ENCODE assay signal across 18 mouse cellular contexts in the genomic region with DNA sequence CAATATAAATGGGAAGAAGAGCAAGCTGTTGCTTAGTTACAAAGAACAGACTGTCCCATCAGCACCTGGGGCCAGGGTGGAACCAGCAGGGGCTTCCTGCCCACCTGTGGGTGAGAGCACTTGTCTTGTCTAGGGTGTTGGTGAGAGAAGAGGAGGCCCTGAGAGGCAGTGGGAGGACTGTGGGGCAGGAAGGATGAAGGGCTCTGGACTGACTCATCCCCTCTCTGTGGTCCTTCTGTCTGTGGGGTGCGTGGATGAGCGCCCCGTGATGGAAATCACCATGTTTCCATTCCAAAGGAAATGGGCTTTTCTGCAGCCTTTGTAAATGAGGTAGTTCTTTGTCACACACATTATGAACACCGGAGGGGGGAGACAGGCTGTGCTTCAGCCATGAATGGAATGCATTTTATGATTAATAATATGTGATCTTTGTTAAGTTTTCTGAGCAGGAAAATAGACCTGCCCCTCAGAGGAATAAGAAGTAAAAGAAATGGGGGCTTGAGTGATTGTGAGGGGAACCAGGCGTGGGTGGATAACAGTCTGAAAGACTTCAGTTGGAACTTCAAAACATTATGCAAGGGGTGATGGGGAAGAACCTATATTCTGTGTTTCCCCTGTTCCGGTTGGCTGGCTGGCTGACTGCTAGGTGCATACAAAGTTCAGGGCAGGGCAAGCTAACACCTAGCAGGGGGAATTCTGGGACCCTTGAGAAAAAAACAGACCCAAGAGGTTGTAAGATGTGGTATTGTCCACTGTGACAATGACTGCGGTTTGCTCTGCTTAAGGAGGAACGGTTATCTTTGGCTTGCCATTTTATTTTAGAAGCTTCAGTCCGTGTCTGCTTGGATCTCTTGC.
DNase-seq lines count a peak whose midpoint lies in the region; ATAC-seq and TF ChIP-seq lines count a peak whose summit lies in the region.
"Had no signal": no experiment of that assay in that cellular context is flagged by ENCODE, and none has a peak within 500 bp of the region (broad histone marks: within the 10 kb centered on the region; RNA-seq: fewer than 3 reads in every experiment).

No protein-coding gene starts in this region.

- no peak for TF ChIP-seq POLR2A in spleen, adult 2 months (IDR thresholded peaks at IDR 0.05; ENCODE audit: low read depth, low read length)

- no peak for TF ChIP-seq CTCF in spleen, adult 2 months (IDR thresholded peaks at IDR 0.05; ENCODE audit: extremely low read depth, insufficient read depth, insufficient read length, insufficient replicate concordance)
- TF ChIP-seq CTCF in intestine, postnatal 0 days (IDR thresholded peaks at IDR 0.05; ENCODE audit: low read depth) = no peak

- H3K27ac ChIP-seq in midbrain, embryonic 11.5 days (ENCODE audit: low read depth, low read length) = no peak overlapping the region
- no peak overlapping the region for H3K27ac ChIP-seq in midbrain, embryonic 16.5 days (ENCODE audit: low read length)
- peak overlapping the region; percentile 93 for H3K27ac ChIP-seq in spleen, adult 2 months (ENCODE audit: insufficient read depth, low read length)
- no peak overlapping the region for H3K27ac ChIP-seq in intestine, postnatal 0 days (ENCODE audit: low read depth, low read length)
- H3K27ac ChIP-seq in heart, embryonic 10.5 days = no peak overlapping the region
- H3K27ac ChIP-seq: forebrain, embryonic 12.5 days; heart, embryonic 15.5 days; hindbrain, embryonic 13.5 days; left cerebral cortex, adult 2 months; limb, embryonic 15.5 days; lung, embryonic 15.5 days; midbrain, embryonic 10.5 days had no signal

- peak; percentile 77 for DNase-seq in midbrain, embryonic 11.5 days (ENCODE audit: low spot score, missing footprints)
- DNase-seq in spleen, adult 2 months (ENCODE audit: low read depth in 1 of 2, low spot score in 2 of 2) = peak; percentile 82 to 91
- DNase-seq in thymus, postnatal 4 days = peak; percentile 69
- no peak for DNase-seq in urinary bladder, postnatal 10 days (ENCODE audit: low spot score)
- no peak for DNase-seq in heart, embryonic 10.5 days (ENCODE audit: low spot score)
- DNase-seq: adrenal gland, postnatal 25 days; kidney, adult 9 months; retina, postnatal 1 day had no signal

- no peak overlapping the region for H3K9ac ChIP-seq in midbrain, embryonic 11.5 days (ENCODE audit: low read length)
- H3K9ac ChIP-seq in midbrain, embryonic 16.5 days (ENCODE audit: low read depth, low read length) = no peak overlapping the region
- H3K9ac ChIP-seq in intestine, postnatal 0 days (ENCODE audit: low read depth, low read length) = no peak overlapping the region
- H3K9ac ChIP-seq: forebrain, embryonic 12.5 days; heart, embryonic 15.5 days; hindbrain, embryonic 13.5 days; limb, embryonic 15.5 days; lung, embryonic 15.5 days had no signal

- H3K4me3 ChIP-seq in midbrain, embryonic 11.5 days (ENCODE audit: low read depth, low read length) = no peak overlapping the region
- no peak overlapping the region for H3K4me3 ChIP-seq in midbrain, embryonic 16.5 days (ENCODE audit: low read depth, low read length)
- H3K4me3 ChIP-seq in spleen, adult 2 months (ENCODE audit: extremely low read depth, insufficient read depth, insufficient read length) = no peak overlapping the region
- no peak overlapping the region for H3K4me3 ChIP-seq in intestine, postnatal 0 days (ENCODE audit: low read depth, low read length)
- no peak overlapping the region for H3K4me3 ChIP-seq in heart, embryonic 10.5 days
- H3K4me3 ChIP-seq: forebrain, embryonic 12.5 days; heart, embryonic 15.5 days; hindbrain, embryonic 13.5 days; left cerebral cortex, adult 2 months; limb, embryonic 15.5 days; lung, embryonic 15.5 days; midbrain, embryonic 10.5 days had no signal

- H3K36me3 ChIP-seq in midbrain, embryonic 11.5 days (ENCODE audit: control insufficient read depth, insufficient read depth, low read length) = no peaks in the 10 kb centered on the region
- no peaks in the 10 kb centered on the region for H3K36me3 ChIP-seq in midbrain, embryonic 16.5 days (ENCODE audit: control insufficient read depth, insufficient read depth, low read length)
- no peaks in the 10 kb centered on the region for H3K36me3 ChIP-seq in spleen, adult 2 months (ENCODE audit: control insufficient read depth, insufficient read depth, low read length)
- no peaks in the 10 kb centered on the region for H3K36me3 ChIP-seq in intestine, postnatal 0 days (ENCODE audit: control insufficient read depth, insufficient read depth)
- no peaks in the 10 kb centered on the region for H3K36me3 ChIP-seq in heart, embryonic 10.5 days
- H3K36me3 ChIP-seq: forebrain, embryonic 12.5 days; heart, embryonic 15.5 days; hindbrain, embryonic 13.5 days; limb, embryonic 15.5 days; lung, embryonic 15.5 days; midbrain, embryonic 10.5 days had no signal

- no peaks in the 10 kb centered on the region for H3K27me3 ChIP-seq in midbrain, embryonic 11.5 days (ENCODE audit: control insufficient read depth, insufficient read depth, low read length)
- H3K27me3 ChIP-seq in midbrain, embryonic 16.5 days (ENCODE audit: control insufficient read depth, insufficient read depth, low read depth, low read length) = no peaks in the 10 kb centered on the region
- no peaks in the 10 kb centered on the region for H3K27me3 ChIP-seq in spleen, adult 2 months (ENCODE audit: control insufficient read depth, insufficient read depth, low read length)
- no peaks in the 10 kb centered on the region for H3K27me3 ChIP-seq in intestine, postnatal 0 days (replicated peaks; ENCODE audit: control insufficient read depth, insufficient read depth, low read length)
- H3K27me3 ChIP-seq in heart, embryonic 10.5 days (ENCODE audit: insufficient read depth, poor library complexity, severe bottlenecking) = no peaks in the 10 kb centered on the region
- H3K27me3 ChIP-seq: forebrain, embryonic 12.5 days; heart, embryonic 15.5 days; hindbrain, embryonic 13.5 days; limb, embryonic 15.5 days; lung, embryonic 15.5 days had no signal

- no peak for ATAC-seq in midbrain, embryonic 11.5 days (ENCODE audit: low FRiP score)
- ATAC-seq in midbrain, embryonic 16.5 days = no peak
- peak; percentile 73 for ATAC-seq in activated CD4-positive, CD25-positive, alpha-beta regulatory T cell, adult 4 months
- ATAC-seq in intestine, postnatal 0 days = no peak

- 71% methylated on average over 9 of the region's 9 CpGs for WGBS in midbrain, embryonic 11.5 days
- WGBS in midbrain, embryonic 16.5 days = 69% methylated on average over 9 of the region's 9 CpGs
- WGBS in spleen, adult 2 months = 26% methylated on average over 9 of the region's 9 CpGs
- WGBS in intestine, postnatal 0 days = 79% methylated on average over 9 of the region's 9 CpGs
- 80% methylated on average over 9 of the region's 9 CpGs for WGBS in heart, embryonic 10.5 days

- no peak overlapping the region for H3K4me2 ChIP-seq in midbrain, embryonic 11.5 days
- H3K4me2 ChIP-seq in midbrain, embryonic 16.5 days (ENCODE audit: low read length) = no peak overlapping the region
- no peak overlapping the region for H3K4me2 ChIP-seq in intestine, postnatal 0 days (replicated peaks; ENCODE audit: low read depth)
- H3K4me2 ChIP-seq: forebrain, embryonic 12.5 days; heart, embryonic 15.5 days; hindbrain, embryonic 13.5 days; limb, embryonic 15.5 days; lung, embryonic 15.5 days had no signal

- H3K9me3 ChIP-seq in midbrain, embryonic 11.5 days (ENCODE audit: control insufficient read depth, low read length) = no peaks in the 10 kb centered on the region
- no peaks in the 10 kb centered on the region for H3K9me3 ChIP-seq in midbrain, embryonic 16.5 days (replicated peaks; ENCODE audit: control insufficient read depth, low read length, poor library complexity, severe bottlenecking)
- no peaks in the 10 kb centered on the region for H3K9me3 ChIP-seq in intestine, postnatal 0 days (ENCODE audit: control insufficient read depth)
- no peaks in the 10 kb centered on the region for H3K9me3 ChIP-seq in heart, embryonic 10.5 days
- H3K9me3 ChIP-seq: forebrain, embryonic 12.5 days; heart, embryonic 15.5 days; hindbrain, embryonic 13.5 days; limb, embryonic 15.5 days; lung, embryonic 15.5 days; midbrain, embryonic 10.5 days had no signal

- no peaks in the 10 kb centered on the region for H3K4me1 ChIP-seq in midbrain, embryonic 11.5 days (ENCODE audit: control insufficient read depth, insufficient read depth, low read length)
- H3K4me1 ChIP-seq in midbrain, embryonic 16.5 days (ENCODE audit: control insufficient read depth, insufficient read depth, low read length) = no peaks in the 10 kb centered on the region
- peaks cover 47% of the 10 kb centered on the region; the same call in 1 of the 2 replicates for H3K4me1 ChIP-seq in spleen, adult 2 months (ENCODE audit: control insufficient read depth, insufficient read depth, insufficient read length)
- 0 out of 2 replicates have a peak, but pooled peaks cover 2% of the 10 kb centered on the region for H3K4me1 ChIP-seq in intestine, postnatal 0 days (replicated peaks; ENCODE audit: control insufficient read depth, insufficient read depth, low read length)
- H3K4me1 ChIP-seq in heart, embryonic 10.5 days = peaks cover 46% of the 10 kb centered on the region

Comparison
In these comparisons a context has a peak if more than half of its experiments do, and no peak if none do; other contexts are left out.
1. DNase-seq: peak in midbrain, embryonic 11.5 days (single experiment), spleen, adult 2 months (2 of 2) and thymus, postnatal 4 days (single experiment); none in urinary bladder, postnatal 10 days (single experiment) and heart, embryonic 10.5 days (single experiment).